Mouse (Mus musculus) neural tube, embryonic 11.5 days (tissue): Measurements from ENCODE around the gene Ccdc90b. TPM values are rescaled to one million over a fixed set of nuclear protein-coding genes. Genes with fewer than 3 reads are reported as not detected.

Experiments used
- ATAC-seq: fragments of 200-750 bp; cut with Nextera tagmentation; 2 replicates; pipeline ENCODE4 v1.8.0; 2017; ENCODE audit warnings: moderate number of reproducible peaks, mild to moderate bottlenecking, moderate TSS enrichment, moderate library complexity; ENCODE audit not compliant: insufficient read depth, low FRiP score, low TSS enrichment
- DNase-seq: peaks from one replicate; pipeline ENCODE4 v3.0.0-alpha.2; 2015; ENCODE audit warnings: low spot score
- H3K27ac ChIP-seq: fragments of 300-500 bp; sonication (generic); 2 replicates; pipeline ENCODE4 v1.5.1; 2014; ENCODE audit warnings: low read depth, mild to moderate bottlenecking, low read length
- H3K27me3 ChIP-seq: fragments of 300-500 bp; sonication (generic); 2 replicates; pipeline ENCODE4 v1.6.1; 2014; ENCODE audit warnings: mild to moderate bottlenecking, low read length, mixed read lengths; ENCODE audit not compliant: control insufficient read depth, insufficient read depth
- H3K36me3 ChIP-seq: fragments of 300-500 bp; sonication (generic); 2 replicates; pipeline ENCODE4 v1.6.1; 2014; ENCODE audit warnings: mild to moderate bottlenecking, low read length, moderate library complexity, mixed read lengths; ENCODE audit not compliant: control insufficient read depth, insufficient read depth
- H3K4me1 ChIP-seq: fragments of 300-500 bp; sonication (generic); 2 replicates; pipeline ENCODE4 v1.6.1; 2014; ENCODE audit warnings: low read length, mixed read lengths; ENCODE audit not compliant: control insufficient read depth, insufficient read depth
- H3K4me2 ChIP-seq: fragments of 300-500 bp; sonication (generic); 2 replicates; pipeline ENCODE4 v1.6.1; 2014; ENCODE audit warnings: low read depth, mild to moderate bottlenecking, moderate library complexity
- H3K4me3 ChIP-seq: fragments of 300-500 bp; sonication (generic); 2 replicates; pipeline ENCODE4 v1.5.1; 2014; ENCODE audit warnings: low read depth, low read length
- H3K9ac ChIP-seq: fragments of 300-500 bp; sonication (generic); 2 replicates; pipeline ENCODE4 v1.6.1; 2014; ENCODE audit warnings: mild to moderate bottlenecking, low read length
- H3K9me3 ChIP-seq: fragments of 300-500 bp; sonication (generic); 2 replicates; pipeline ENCODE4 v1.6.1; 2016; ENCODE audit warnings: low read length; ENCODE audit not compliant: control insufficient read depth
- WGBS: fragments of 180-500 bp; shearing (Covaris S2); extraction: QIAGEN DNeasy Blood & Tissue Kit; methylation state at CpG from one replicate; pipeline ENCODE4 v1.1.7; 2014; 5-methylcytosine and 5-hydroxymethylcytosine counted together
- polyA plus RNA-seq: library from polyadenylated mRNA; unstranded; fragments of >200 nt; fragmentation: Nextera tagmentation; extraction: Ambion mirVana; gene quantifications from 2 replicates; pipeline ENCODE4 v1.2.1, GENCODE M21; 2014

Ccdc90b gene
- polyA plus RNA-seq, 1 experiment from 2014 or later: 63.9 TPM

DNA sequence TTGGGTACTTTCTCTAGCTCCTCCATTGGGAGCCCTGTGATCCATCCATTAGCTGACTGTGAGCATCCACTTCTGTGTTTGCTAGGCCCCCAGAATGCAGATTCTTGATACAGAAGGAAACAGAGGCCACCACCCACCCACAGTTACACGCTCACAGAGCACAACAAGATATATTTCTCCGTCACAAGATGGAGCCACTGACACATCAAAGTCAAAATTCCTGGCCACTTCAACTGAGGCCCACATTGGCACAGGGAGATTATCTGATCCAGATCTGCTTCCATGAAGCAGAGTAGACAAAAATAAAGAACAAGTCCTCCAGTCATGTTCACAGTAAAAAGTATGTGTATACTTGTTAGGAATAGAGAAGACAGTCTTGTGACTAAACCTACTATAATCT, 69.2 kb downstream of the Ccdc90b start:
- Histone ChIP-seq H3K4me2 (no peak overlapping the region), H3K4me1 (no peaks in the 10 kb centered on the region), H3K9ac (no peak overlapping the region), H3K4me3 (no peak overlapping the region), H3K27ac (no peak overlapping the region), H3K36me3 (no peaks in the 10 kb centered on the region), H3K27me3 (no peaks in the 10 kb centered on the region), H3K9me3 (no peaks in the 10 kb centered on the region)
- WGBS: 52% methylated on average over 2 of the region's 2 CpGs
- DNase-seq: no peak
- ATAC-seq: no peak

Other genes starting within 250 kb of the Ccdc90b start
- gene Ankrd42, start 76.0 kb downstream of the Ccdc90b start, polyA plus RNA-seq: 8.3 and 10.0 TPM in 2 replicates
- gene Pcf11, start 108.8 kb downstream of the Ccdc90b start, polyA plus RNA-seq: 18.1 and 21.5 TPM in 2 replicates
- 24.3 and 25.5 TPM in 2 replicates for gene Rab30, start 180.5 kb downstream of the Ccdc90b start, polyA plus RNA-seq